Mouse (Mus musculus): ENCODE measurements around the gene Gstm1. TPM values are rescaled to one million over a fixed set of nuclear protein-coding genes. Genes with fewer than 3 reads are reported as not detected.
A peak's percentile ranks its signal among the peaks of the same experiment; 100 is the strongest.

The Gstm1 gene
- 92.3 and 106 TPM in 2 replicates for polyA plus RNA-seq (2014; fragmentation: Nextera tagmentation; extraction: Ambion mirVana)

DNA sequence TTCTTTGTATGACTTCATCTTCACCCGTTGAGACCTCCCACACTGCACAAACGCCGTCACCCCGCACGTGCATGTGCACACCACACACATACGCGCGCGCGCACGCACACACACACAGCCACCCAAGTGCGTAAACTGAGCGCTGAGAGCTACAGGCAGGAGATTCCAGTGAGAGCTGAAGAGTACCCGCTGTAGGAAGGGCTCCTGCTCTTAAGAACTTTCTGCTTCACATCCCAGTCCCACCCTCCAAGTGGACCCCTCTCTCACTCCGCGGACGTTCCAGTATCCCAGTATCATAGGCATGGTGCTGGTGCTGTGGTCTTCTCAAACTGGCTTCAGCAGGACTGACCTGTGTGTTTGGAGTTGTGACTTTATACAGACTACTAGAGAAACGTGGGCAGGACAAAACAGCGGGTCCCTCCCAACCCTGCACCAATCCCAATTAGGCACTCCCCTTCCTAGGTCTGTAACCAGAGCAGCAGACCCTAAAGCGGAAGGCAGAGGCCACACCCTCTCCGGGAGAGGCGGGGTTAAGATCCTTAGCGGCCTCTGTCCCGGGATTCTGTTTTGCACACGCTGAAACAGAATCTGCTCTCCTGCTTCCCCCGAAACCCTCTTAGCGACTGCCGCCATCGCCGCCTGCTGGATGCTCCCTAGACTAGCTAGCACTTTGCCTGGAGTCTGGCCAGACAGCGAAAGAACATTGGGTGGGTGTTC lies at the start of gene Gstm1:
Gene Gstm1 (minus strand): TSS at position 501 of the 717 bp plus-strand sequence.
- Histone ChIP-seq H3K9me3 (ENCODE audit: control insufficient read depth, low read length) (no peaks in the 10 kb centered on the region), H3K4me2 (replicated peaks) (peak within 1 kb of the TSS; percentile 72), H3K36me3 (replicated peaks; ENCODE audit: control insufficient read depth, insufficient read depth) (no peaks in the 10 kb centered on the region), H3K4me1 (replicated peaks; ENCODE audit: control insufficient read depth, insufficient read depth, low read length) (peaks cover 6% of the 10 kb centered on the region; the same call in 1 of the 2 replicates), H3K27ac (peak within 1 kb of the TSS; percentile 55), H3K27me3 (ENCODE audit: control insufficient read depth, insufficient read depth, low read length) (no peaks in the 10 kb centered on the region), H3K4me3 (replicated peaks; ENCODE audit: low read length) (peak within 1 kb of the TSS; percentile 33), H3K9ac (peak within 1 kb of the TSS; percentile 50)
- under 1% methylated on average over 31 of the region's 31 CpGs for WGBS
- peak; percentile 87 for DNase-seq (ENCODE audit: low spot score)
- ATAC-seq (ENCODE audit: low FRiP score), result peak; percentile 93

- H3K27me3 ChIP-seq (ENCODE audit: control insufficient read depth, insufficient read depth, low read length), result no peaks in the 10 kb centered on the region
- ATAC-seq (ENCODE audit: low FRiP score) (no peak), DNase-seq (ENCODE audit: low spot score) (no peak)
- no peak overlapping the region for H3K9ac ChIP-seq
- H3K9me3 ChIP-seq (ENCODE audit: control insufficient read depth, low read length), result no peaks in the 10 kb centered on the region
- peaks cover 7% of the 10 kb centered on the region; the same call in 1 of the 2 replicates for H3K36me3 ChIP-seq (replicated peaks; ENCODE audit: control insufficient read depth, insufficient read depth)
- no peaks in the 10 kb centered on the region for H3K4me1 ChIP-seq (replicated peaks; ENCODE audit: control insufficient read depth, insufficient read depth, low read length)
- H3K27ac ChIP-seq, result no peak overlapping the region
- 67% methylated on average over 6 of the region's 6 CpGs for WGBS
- no peak overlapping the region for H3K4me2 ChIP-seq (replicated peaks)
- no peak overlapping the region for H3K4me3 ChIP-seq (replicated peaks; ENCODE audit: low read length)
Observed at GRCm38 (mm10) chr3:108067370-108067934, 49.7 kb upstream of the Gstm1 start.

DNA sequence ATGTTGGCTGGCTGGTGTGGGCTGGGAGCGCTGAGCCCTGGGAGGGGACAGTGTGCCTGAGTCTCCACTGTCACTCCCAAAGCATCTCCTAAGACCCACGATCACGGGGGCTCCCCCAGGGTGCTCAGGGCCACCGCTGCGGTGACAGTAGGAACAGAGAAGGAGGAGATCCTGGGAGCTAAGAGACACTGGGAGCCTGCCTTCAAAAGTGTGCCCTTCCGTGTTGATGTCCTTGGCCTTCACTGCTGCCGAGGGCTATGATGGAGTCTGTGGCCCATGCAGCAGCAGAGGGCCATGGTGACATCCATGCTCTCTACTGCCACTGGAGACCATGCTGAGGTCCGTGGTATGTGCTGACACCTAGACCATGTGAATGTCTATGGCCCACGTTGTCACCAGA lies 47.8 kb upstream of the Gstm1 start:
- no peak overlapping the region for H3K4me3 ChIP-seq (replicated peaks; ENCODE audit: low read length)
- no peak overlapping the region for H3K4me2 ChIP-seq (replicated peaks)
- DNase-seq (ENCODE audit: low spot score) (no peak), ATAC-seq (ENCODE audit: low FRiP score) (no peak)
- H3K9me3 ChIP-seq (ENCODE audit: control insufficient read depth, low read length), result no peaks in the 10 kb centered on the region
- WGBS, result 84% methylated on average over 9 of the region's 9 CpGs
- no peaks in the 10 kb centered on the region for H3K27me3 ChIP-seq (ENCODE audit: control insufficient read depth, insufficient read depth, low read length)
- H3K4me1 ChIP-seq (replicated peaks; ENCODE audit: control insufficient read depth, insufficient read depth, low read length), result no peaks in the 10 kb centered on the region
- no peaks in the 10 kb centered on the region for H3K36me3 ChIP-seq (replicated peaks; ENCODE audit: control insufficient read depth, insufficient read depth)
- no peak overlapping the region for H3K27ac ChIP-seq
- H3K9ac ChIP-seq, result no peak overlapping the region

DNA sequence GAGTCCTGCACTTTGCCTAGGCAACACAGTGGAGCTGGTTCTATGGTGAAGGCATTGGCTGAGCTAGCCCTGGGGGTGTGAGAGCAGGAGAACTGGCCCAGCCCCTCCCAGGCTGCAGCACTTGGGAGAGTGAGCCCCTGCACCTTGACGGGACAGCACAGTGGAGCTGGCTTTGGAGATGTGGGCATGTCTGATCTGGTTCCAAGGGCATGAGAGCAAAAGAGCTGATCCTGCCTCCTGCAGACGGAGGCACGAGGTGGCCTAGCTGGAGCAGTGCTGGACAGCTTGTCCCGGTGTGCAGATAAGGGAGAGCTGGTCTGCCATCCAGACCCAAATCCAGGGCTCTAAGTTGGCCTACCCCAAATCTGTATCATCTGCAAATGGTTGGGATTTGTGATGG lies 46.9 kb upstream of the Gstm1 start:
- H3K4me2 ChIP-seq (replicated peaks), result no peak overlapping the region
- no peaks in the 10 kb centered on the region for H3K9me3 ChIP-seq (ENCODE audit: control insufficient read depth, low read length)
- no peaks in the 10 kb centered on the region for H3K36me3 ChIP-seq (replicated peaks; ENCODE audit: control insufficient read depth, insufficient read depth)
- H3K4me1 ChIP-seq (replicated peaks; ENCODE audit: control insufficient read depth, insufficient read depth, low read length), result no peaks in the 10 kb centered on the region
- no peak overlapping the region for H3K4me3 ChIP-seq (replicated peaks; ENCODE audit: low read length)
- DNase-seq (ENCODE audit: low spot score) (no peak), ATAC-seq (ENCODE audit: low FRiP score) (no peak)
- WGBS, result 79% methylated on average over 4 of the region's 4 CpGs
- H3K9ac ChIP-seq, result no peak overlapping the region
- no peak overlapping the region for H3K27ac ChIP-seq
- H3K27me3 ChIP-seq (ENCODE audit: control insufficient read depth, insufficient read depth, low read length), result no peaks in the 10 kb centered on the region

DNA sequence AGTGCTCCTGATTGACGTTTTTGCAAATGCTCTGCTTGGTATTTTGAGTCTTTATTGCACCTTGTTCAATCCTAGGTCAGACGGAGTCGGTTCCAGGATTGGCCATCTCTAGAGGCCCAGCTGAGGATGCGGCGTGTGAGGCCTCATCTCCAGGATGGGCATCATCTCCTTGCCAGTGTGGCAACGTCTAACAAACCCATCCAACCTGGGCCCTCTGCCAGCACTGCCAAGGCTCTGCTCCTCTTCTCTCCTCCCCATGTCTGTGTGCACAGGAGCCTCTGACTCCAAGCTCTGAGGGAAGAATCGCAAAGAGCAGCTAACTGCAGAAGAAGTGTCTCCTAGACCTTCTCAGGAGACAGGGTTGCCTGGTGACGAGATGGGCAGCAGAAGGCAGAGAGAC lies 44.9 kb upstream of the Gstm1 start:
- ATAC-seq (ENCODE audit: low FRiP score), result no peak
- no peak overlapping the region for H3K9ac ChIP-seq
- 85% methylated on average over 8 of the region's 8 CpGs for WGBS
- H3K9me3 ChIP-seq (ENCODE audit: control insufficient read depth, low read length), result no peaks in the 10 kb centered on the region
- H3K4me3 ChIP-seq (replicated peaks; ENCODE audit: low read length), result no peak overlapping the region
- H3K36me3 ChIP-seq (replicated peaks; ENCODE audit: control insufficient read depth, insufficient read depth), result no peaks in the 10 kb centered on the region
- no peak overlapping the region for H3K4me2 ChIP-seq (replicated peaks)
- DNase-seq (ENCODE audit: low spot score), result no peak
- no peak overlapping the region for H3K27ac ChIP-seq
- H3K4me1 ChIP-seq (replicated peaks; ENCODE audit: control insufficient read depth, insufficient read depth, low read length), result no peaks in the 10 kb centered on the region
- H3K27me3 ChIP-seq (ENCODE audit: control insufficient read depth, insufficient read depth, low read length), result no peaks in the 10 kb centered on the region

GRCm38 (mm10) chr3:108061420-108061819 lies 43.6 kb upstream of the Gstm1 start:
- no peaks in the 10 kb centered on the region for H3K9me3 ChIP-seq (ENCODE audit: control insufficient read depth, low read length)
- no peaks in the 10 kb centered on the region for H3K27me3 ChIP-seq (ENCODE audit: control insufficient read depth, insufficient read depth, low read length)
- H3K36me3 ChIP-seq (replicated peaks; ENCODE audit: control insufficient read depth, insufficient read depth), result no peaks in the 10 kb centered on the region
- no peak overlapping the region for H3K9ac ChIP-seq
- no peak overlapping the region for H3K4me2 ChIP-seq (replicated peaks)
- no peak overlapping the region for H3K27ac ChIP-seq
- WGBS, result 26% methylated on average over 7 of the region's 7 CpGs
- no peak overlapping the region for H3K4me3 ChIP-seq (replicated peaks; ENCODE audit: low read length)
- ATAC-seq (ENCODE audit: low FRiP score) (no peak), DNase-seq (ENCODE audit: low spot score) (peak; percentile 89)
- H3K4me1 ChIP-seq (replicated peaks; ENCODE audit: control insufficient read depth, insufficient read depth, low read length), result no peaks in the 10 kb centered on the region

GRCm38 (mm10) chr3:108050493-108050892 lies 32.7 kb upstream of the Gstm1 start:
- Histone ChIP-seq H3K4me3 (replicated peaks; ENCODE audit: low read length) (no peak overlapping the region), H3K9ac (no peak overlapping the region), H3K4me2 (replicated peaks) (no peak overlapping the region), H3K4me1 (replicated peaks; ENCODE audit: control insufficient read depth, insufficient read depth, low read length) (no peaks in the 10 kb centered on the region), H3K27me3 (ENCODE audit: control insufficient read depth, insufficient read depth, low read length) (no peaks in the 10 kb centered on the region), H3K36me3 (replicated peaks; ENCODE audit: control insufficient read depth, insufficient read depth) (no peaks in the 10 kb centered on the region), H3K27ac (no peak overlapping the region), H3K9me3 (ENCODE audit: control insufficient read depth, low read length) (no peaks in the 10 kb centered on the region)
- WGBS, result 89% methylated on average over 5 of the region's 5 CpGs
- DNase-seq (ENCODE audit: low spot score) (no peak), ATAC-seq (ENCODE audit: low FRiP score) (no peak)

DNA sequence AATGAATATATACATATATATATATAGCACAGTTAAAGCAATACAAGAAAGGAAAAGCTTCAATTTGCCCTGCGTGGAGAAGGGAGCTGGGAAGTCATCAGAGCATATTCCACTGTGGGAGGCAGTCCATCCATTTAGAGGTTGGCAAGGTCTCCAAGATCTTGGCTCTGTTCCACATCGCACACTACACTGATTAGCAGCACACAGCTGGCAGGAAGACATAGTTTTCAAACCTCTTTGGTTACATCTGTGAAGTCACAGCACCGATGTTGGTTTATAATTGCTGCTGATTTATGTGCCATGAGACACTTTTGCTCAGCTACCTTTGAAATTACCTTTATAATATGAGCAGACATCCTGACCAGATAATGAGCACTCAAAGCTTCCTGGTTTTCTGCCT lies 30.5 kb upstream of the Gstm1 start:
- H3K36me3 ChIP-seq (replicated peaks; ENCODE audit: control insufficient read depth, insufficient read depth), result no peaks in the 10 kb centered on the region
- WGBS, result 70% methylated on average over 3 of the region's 3 CpGs
- H3K4me3 ChIP-seq (replicated peaks; ENCODE audit: low read length), result no peak overlapping the region
- no peaks in the 10 kb centered on the region for H3K27me3 ChIP-seq (ENCODE audit: control insufficient read depth, insufficient read depth, low read length)
- no peak overlapping the region for H3K27ac ChIP-seq
- H3K9ac ChIP-seq, result no peak overlapping the region
- ATAC-seq (ENCODE audit: low FRiP score) (no peak), DNase-seq (ENCODE audit: low spot score) (no peak)
- H3K9me3 ChIP-seq (ENCODE audit: control insufficient read depth, low read length), result no peaks in the 10 kb centered on the region
- H3K4me2 ChIP-seq (replicated peaks), result no peak overlapping the region
- H3K4me1 ChIP-seq (replicated peaks; ENCODE audit: control insufficient read depth, insufficient read depth, low read length), result peaks cover 11% of the 10 kb centered on the region

- H3K9ac ChIP-seq, result no peak overlapping the region
- H3K27ac ChIP-seq, result no peak overlapping the region
- no peaks in the 10 kb centered on the region for H3K27me3 ChIP-seq (ENCODE audit: control insufficient read depth, insufficient read depth, low read length)
- ATAC-seq (ENCODE audit: low FRiP score) (no peak), DNase-seq (ENCODE audit: low spot score) (no peak)
- H3K4me1 ChIP-seq (replicated peaks; ENCODE audit: control insufficient read depth, insufficient read depth, low read length), result peaks cover 11% of the 10 kb centered on the region
- 95% methylated on average over 2 of the region's 2 CpGs for WGBS
- no peak overlapping the region for H3K4me2 ChIP-seq (replicated peaks)
- no peaks in the 10 kb centered on the region for H3K36me3 ChIP-seq (replicated peaks; ENCODE audit: control insufficient read depth, insufficient read depth)
- no peak overlapping the region for H3K4me3 ChIP-seq (replicated peaks; ENCODE audit: low read length)
- H3K9me3 ChIP-seq (ENCODE audit: control insufficient read depth, low read length), result no peaks in the 10 kb centered on the region
Observed at GRCm38 (mm10) chr3:108046944-108047655, 29.3 kb upstream of the Gstm1 start.
